Mouse (Mus musculus): ENCODE measurements around the gene Ldlrad3.

- TF ChIP-seq CTCF (IDR thresholded peaks at IDR 0.05) (no peak), POLR2A (IDR thresholded peaks at IDR 0.05; ENCODE audit: insufficient read depth, low read depth, low read length) (no peak), EP300 (IDR thresholded peaks at IDR 0.05; ENCODE audit: insufficient read depth, low read depth, low read length) (no peak)
Observed at GRCm38 (mm10) chr2:102106728-102107127, 79.5 kb downstream of the Ldlrad3 start.
